Comparison of ENCODE assay signal across 17 mouse cellular contexts in genomic region chr4:83489121-83489520, GRCm38 (mm10). TPM values are rescaled to one million over a fixed set of nuclear protein-coding genes. Genes with fewer than 3 reads are reported as not detected.
A peak's percentile ranks its signal among the peaks of the same experiment; 100 is the strongest.
DNase-seq lines count a peak whose midpoint lies in the region; ATAC-seq lines count a peak whose summit lies in the region.
"Had no signal": no experiment of that assay in that cellular context is flagged by ENCODE, and none has a peak within 500 bp of the region (broad histone marks: within the 10 kb centered on the region; RNA-seq: fewer than 3 reads in every experiment).

No protein-coding gene starts in this region.

- H3K4me2 ChIP-seq in midbrain, embryonic 11.5 days: no peak overlapping the region
- H3K4me2 ChIP-seq in midbrain, embryonic 16.5 days (ENCODE audit: low read length): no peak overlapping the region
- no peak overlapping the region for H3K4me2 ChIP-seq in hindbrain, embryonic 13.5 days
- H3K4me2 ChIP-seq: heart, embryonic 11.5 days had no signal

- WGBS in midbrain, embryonic 11.5 days: 32% methylated on average over 5 of the region's 5 CpGs
- WGBS in midbrain, embryonic 16.5 days: 36% methylated on average over 5 of the region's 5 CpGs
- 5% methylated on average over 5 of the region's 5 CpGs for WGBS in limb, embryonic 10.5 days
- 36% methylated on average over 5 of the region's 5 CpGs for WGBS in hindbrain, embryonic 13.5 days

- H3K4me1 ChIP-seq in midbrain, embryonic 11.5 days (ENCODE audit: control insufficient read depth, insufficient read depth, low read length): peaks cover 14% of the 10 kb centered on the region
- H3K4me1 ChIP-seq in midbrain, embryonic 16.5 days (ENCODE audit: control insufficient read depth, insufficient read depth, low read length): peaks cover 15% of the 10 kb centered on the region
- H3K4me1 ChIP-seq in limb, embryonic 10.5 days: peaks cover 43% of the 10 kb centered on the region
- H3K4me1 ChIP-seq in hindbrain, embryonic 13.5 days (replicated peaks): peaks cover 23% of the 10 kb centered on the region

- H3K27ac ChIP-seq in midbrain, embryonic 11.5 days (ENCODE audit: low read depth, low read length): no peak overlapping the region
- no peak overlapping the region for H3K27ac ChIP-seq in midbrain, embryonic 16.5 days (ENCODE audit: low read length)
- peak overlapping the region; percentile 83 for H3K27ac ChIP-seq in limb, embryonic 10.5 days
- H3K27ac ChIP-seq in hindbrain, embryonic 13.5 days: no peak overlapping the region
- H3K27ac ChIP-seq: liver, embryonic 14.5 days had no signal

- peak; percentile 45 for DNase-seq in midbrain, embryonic 11.5 days (ENCODE audit: low spot score, missing footprints)
- peak; percentile 53 for DNase-seq in embryo, embryonic 11 days
- DNase-seq in limb, embryonic 10.5 days (ENCODE audit: low spot score): peak; percentile 48
- DNase-seq in kidney, adult 8-10 months: no peak
- no peak for DNase-seq in thymus, postnatal 10 days (ENCODE audit: low spot score in 2 of 2)
- DNase-seq: adrenal gland, postnatal 36 days; cerebellum, adult 2 months; gastrocnemius, postnatal 25 days; heart, postnatal 14 days; kidney, adult 2 months; kidney, postnatal 25 days; thymus, postnatal 36 days had no signal

- no peak overlapping the region for H3K4me3 ChIP-seq in midbrain, embryonic 11.5 days (ENCODE audit: low read depth, low read length)
- H3K4me3 ChIP-seq in midbrain, embryonic 16.5 days (ENCODE audit: low read depth, low read length): no peak overlapping the region
- H3K4me3 ChIP-seq in limb, embryonic 10.5 days: 0 out of 2 replicates have a peak overlapping the region, but pooled peaks have one; percentile 6
- no peak overlapping the region for H3K4me3 ChIP-seq in hindbrain, embryonic 13.5 days
- H3K4me3 ChIP-seq: erythroblast, embryonic 14.5 days had no signal

- H3K27me3 ChIP-seq in midbrain, embryonic 11.5 days (ENCODE audit: control insufficient read depth, insufficient read depth, low read length): no peaks in the 10 kb centered on the region
- no peaks in the 10 kb centered on the region for H3K27me3 ChIP-seq in midbrain, embryonic 16.5 days (ENCODE audit: control insufficient read depth, insufficient read depth, low read depth, low read length)
- H3K27me3 ChIP-seq in limb, embryonic 10.5 days (ENCODE audit: low read depth, poor library complexity, severe bottlenecking): no peaks in the 10 kb centered on the region
- H3K27me3 ChIP-seq in hindbrain, embryonic 13.5 days: no peaks in the 10 kb centered on the region

- no peaks in the 10 kb centered on the region; the same call in 1 of the 2 replicates for H3K36me3 ChIP-seq in midbrain, embryonic 11.5 days (ENCODE audit: control insufficient read depth, insufficient read depth, low read length)
- H3K36me3 ChIP-seq in midbrain, embryonic 16.5 days (ENCODE audit: control insufficient read depth, insufficient read depth, low read length): no peaks in the 10 kb centered on the region
- peaks cover 6% of the 10 kb centered on the region for H3K36me3 ChIP-seq in limb, embryonic 10.5 days
- H3K36me3 ChIP-seq in hindbrain, embryonic 13.5 days: no peaks in the 10 kb centered on the region

- ATAC-seq in midbrain, embryonic 11.5 days (ENCODE audit: low FRiP score): no peak
- ATAC-seq in midbrain, embryonic 16.5 days: no peak
- ATAC-seq in hindbrain, embryonic 13.5 days (ENCODE audit: low FRiP score): no peak

- H3K9ac ChIP-seq in midbrain, embryonic 11.5 days (ENCODE audit: low read length): no peak overlapping the region
- no peak overlapping the region for H3K9ac ChIP-seq in midbrain, embryonic 16.5 days (ENCODE audit: low read depth, low read length)
- H3K9ac ChIP-seq in hindbrain, embryonic 13.5 days: no peak overlapping the region
- H3K9ac ChIP-seq: liver, embryonic 14.5 days had no signal

- H3K9me3 ChIP-seq in midbrain, embryonic 11.5 days (ENCODE audit: control insufficient read depth, low read length): no peaks in the 10 kb centered on the region
- no peaks in the 10 kb centered on the region for H3K9me3 ChIP-seq in midbrain, embryonic 16.5 days (replicated peaks; ENCODE audit: control insufficient read depth, low read length, poor library complexity, severe bottlenecking)
- no peaks in the 10 kb centered on the region for H3K9me3 ChIP-seq in limb, embryonic 10.5 days (replicated peaks)
- H3K9me3 ChIP-seq in hindbrain, embryonic 13.5 days: no peaks in the 10 kb centered on the region

RNA-seq across cellular contexts. Expression of gene Psip1, which starts 2.9 kb away (rescaled TPM):
- 469 and 508 TPM in 2 replicates for polyA plus RNA-seq in midbrain, embryonic 11.5 days (2014; fragmentation: Nextera tagmentation; extraction: Ambion mirVana)
- 284 and 290 TPM in 2 replicates for polyA plus RNA-seq in midbrain, embryonic 16.5 days (2015; fragmentation: Nextera tagmentation; extraction: Ambion mirVana)
- 201 and 237 TPM in 2 replicates for polyA plus RNA-seq in limb, embryonic 10.5 days (2016; fragmentation: Nextera tagmentation; extraction: Ambion mirVana)
- 289 and 292 TPM in 2 replicates for polyA plus RNA-seq in hindbrain, embryonic 13.5 days (2015; fragmentation: Nextera tagmentation; extraction: Ambion mirVana)

RNA-seq across cellular contexts. Expression of gene Ccdc171, which starts 36.2 kb away (rescaled TPM):
- 4.1 and 5.0 TPM in 2 replicates for polyA plus RNA-seq in midbrain, embryonic 11.5 days (2014; fragmentation: Nextera tagmentation; extraction: Ambion mirVana)
- 3.5 TPM in 2 replicates for polyA plus RNA-seq in midbrain, embryonic 16.5 days (2015; fragmentation: Nextera tagmentation; extraction: Ambion mirVana)
- 2.7 and 3.8 TPM in 2 replicates for polyA plus RNA-seq in limb, embryonic 10.5 days (2016; fragmentation: Nextera tagmentation; extraction: Ambion mirVana)
- polyA plus RNA-seq in hindbrain, embryonic 13.5 days (2015; fragmentation: Nextera tagmentation; extraction: Ambion mirVana): 4.1 and 5.0 TPM in 2 replicates
- polyA plus RNA-seq: erythroblast, embryonic 14.5 days had no signal

Comparison
In these comparisons a context has a peak if more than half of its experiments do, and no peak if none do; other contexts are left out.
1. DNase-seq: peak in midbrain, embryonic 11.5 days (single experiment), embryo, embryonic 11 days (single experiment) and limb, embryonic 10.5 days (single experiment); none in kidney, adult 8-10 months (0 of 2) and thymus, postnatal 10 days (0 of 2).